Mouse (Mus musculus) neutrophil, adult 65 days (primary cell): ENCODE data around the gene Rgs19. TPM values are rescaled to one million over a fixed set of nuclear protein-coding genes. Genes with fewer than 3 reads are reported as not detected.

Experiments used
- total RNA-seq: library from RNA; stranded (reverse); gene quantifications from 2 replicates; pipeline ENCODE4 v1.2.4, GENCODE M21; 2023

Rgs19 gene
- 245 and 280 TPM in 2 replicates for total RNA-seq

DNA sequence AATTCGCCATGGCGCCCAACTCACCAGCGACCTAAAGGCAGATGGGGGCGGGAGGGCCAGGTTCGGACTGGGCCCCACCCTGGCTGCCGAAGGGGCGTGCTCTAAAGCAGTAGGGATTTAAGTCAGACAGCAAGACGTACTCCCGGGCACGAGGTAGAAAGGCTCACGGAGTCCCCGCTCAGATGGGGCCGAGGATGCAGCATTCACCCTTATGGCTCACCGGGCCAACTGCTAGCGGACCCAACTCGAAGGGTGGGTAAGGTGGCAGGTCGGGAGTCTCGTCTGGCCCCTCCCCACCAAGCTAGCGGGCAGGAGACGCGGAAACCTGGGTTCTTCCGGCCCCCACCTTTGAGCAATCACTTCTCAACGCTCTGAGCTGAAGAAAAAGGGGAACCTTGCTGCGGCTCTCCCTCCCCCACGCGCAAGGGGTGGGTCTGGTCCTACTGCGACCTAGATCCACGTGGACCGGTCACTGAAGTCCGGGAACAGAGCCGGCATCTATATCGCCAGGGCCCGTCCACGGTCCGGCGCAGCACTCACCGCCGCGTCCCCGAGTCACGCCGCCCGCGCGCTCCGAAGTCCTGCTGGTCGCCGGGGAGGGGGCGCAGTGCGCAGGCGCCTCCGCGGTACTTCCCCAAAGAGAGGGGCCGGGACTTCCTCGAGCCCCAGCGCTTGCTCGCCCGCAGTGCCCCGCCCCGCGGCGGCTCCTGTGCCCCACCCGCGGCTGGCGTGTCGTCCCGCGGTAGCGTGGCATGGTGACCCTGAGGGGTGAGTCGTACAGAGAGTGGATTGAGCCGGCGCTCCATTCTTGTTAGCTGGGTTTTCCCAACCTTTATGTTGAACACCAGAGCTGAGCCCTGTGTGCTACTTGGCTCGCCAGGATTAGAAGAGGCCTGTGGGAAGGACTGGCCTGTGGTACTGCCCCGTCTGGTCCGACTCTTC lies at the start of gene Rgs19:
TSS of gene Rgs19 (minus strand) at position 639 of the 942 bp plus-strand sequence.

DNA sequence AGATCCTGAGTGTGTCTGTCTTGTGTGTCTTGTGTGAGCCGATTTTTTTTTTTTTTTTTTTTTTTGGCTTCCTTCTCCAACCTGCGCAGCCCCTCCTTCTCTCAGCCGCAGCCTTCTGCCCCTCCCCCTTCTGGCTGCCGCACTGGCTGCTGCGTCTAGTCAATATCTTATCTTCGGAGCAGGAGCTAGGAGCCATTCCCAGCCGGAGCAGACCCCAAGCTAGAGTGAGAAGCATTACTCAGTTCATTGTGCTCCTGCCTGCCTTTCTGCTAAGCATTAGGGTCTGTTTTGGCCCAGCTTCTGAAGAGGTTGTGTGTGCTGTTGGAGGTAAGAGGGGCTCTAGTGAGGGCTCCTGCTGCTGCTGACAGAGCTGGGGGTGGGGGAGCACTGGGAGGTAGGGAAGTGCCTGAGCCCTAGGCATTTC lies 21.1 kb upstream of the Rgs19 start, which contains the start of gene Oprl1:
TSS of gene Oprl1 (plus strand) at position 114 of the 424 bp plus-strand sequence.

DNA sequence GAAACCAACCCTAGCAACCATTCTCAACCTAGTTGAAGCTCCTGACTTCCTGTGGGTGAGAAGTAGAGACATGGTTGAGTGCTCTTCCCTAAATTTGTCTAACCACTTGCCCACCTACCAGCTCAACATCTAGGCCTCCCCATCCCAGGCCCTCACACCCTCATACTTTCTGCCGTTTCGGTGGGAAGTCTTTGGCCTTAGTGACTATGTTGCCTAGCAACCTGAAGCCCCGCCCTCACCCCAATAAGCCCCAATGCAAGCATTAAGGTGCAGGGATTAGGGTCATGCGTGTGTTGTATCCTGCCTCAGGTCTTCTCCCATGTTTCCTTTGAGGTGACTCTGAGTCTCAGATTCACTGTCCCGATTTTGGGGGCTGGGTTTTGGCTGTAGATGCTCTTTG lies 4.5 kb upstream of the Rgs19 start, which contains the start of gene Lkaaear1:
TSS of gene Lkaaear1 (minus strand) at position 202 of the 400 bp plus-strand sequence.

DNA sequence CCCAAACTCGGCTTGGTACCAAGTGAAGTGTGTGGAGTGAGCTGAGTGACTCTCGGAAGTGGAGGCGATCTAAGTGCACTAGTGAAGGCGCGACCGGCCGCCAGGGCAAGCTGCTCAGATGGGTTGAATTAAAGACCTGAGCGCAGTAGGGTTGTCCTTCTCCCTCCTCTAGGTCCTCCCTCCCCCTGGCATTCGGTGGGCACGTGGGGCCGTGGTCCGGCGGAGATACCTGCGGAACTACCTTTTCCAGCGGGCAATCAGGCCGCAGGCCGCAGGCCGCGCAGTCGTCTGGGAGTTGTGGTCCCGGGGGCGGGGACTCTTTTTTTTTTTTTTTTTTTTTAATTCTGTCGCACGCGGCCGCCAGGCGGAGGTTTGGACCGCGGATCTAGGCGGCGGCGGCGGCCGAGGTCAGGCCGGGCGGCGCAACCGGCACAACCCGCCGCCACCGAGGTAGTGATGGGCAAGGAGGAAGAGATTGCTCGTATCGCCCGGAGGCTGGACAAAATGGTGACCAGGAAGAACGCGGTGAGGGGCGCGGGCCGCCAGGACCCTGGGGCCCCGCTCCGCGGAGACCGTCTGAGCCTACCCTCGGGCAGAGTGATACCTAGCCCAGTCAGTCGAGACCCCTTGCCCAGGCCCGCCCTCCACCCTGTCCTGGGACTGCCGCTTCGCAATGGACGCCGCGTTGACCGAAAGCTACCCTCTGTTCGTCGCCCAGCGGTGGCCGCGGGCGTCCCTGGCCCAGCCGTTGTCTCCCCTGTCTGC lies 13.6 kb downstream of the Rgs19 start, which contains the start of gene Tcea2:
TSS of gene Tcea2 (plus strand) at position 360 of the 765 bp plus-strand sequence.

DNA sequence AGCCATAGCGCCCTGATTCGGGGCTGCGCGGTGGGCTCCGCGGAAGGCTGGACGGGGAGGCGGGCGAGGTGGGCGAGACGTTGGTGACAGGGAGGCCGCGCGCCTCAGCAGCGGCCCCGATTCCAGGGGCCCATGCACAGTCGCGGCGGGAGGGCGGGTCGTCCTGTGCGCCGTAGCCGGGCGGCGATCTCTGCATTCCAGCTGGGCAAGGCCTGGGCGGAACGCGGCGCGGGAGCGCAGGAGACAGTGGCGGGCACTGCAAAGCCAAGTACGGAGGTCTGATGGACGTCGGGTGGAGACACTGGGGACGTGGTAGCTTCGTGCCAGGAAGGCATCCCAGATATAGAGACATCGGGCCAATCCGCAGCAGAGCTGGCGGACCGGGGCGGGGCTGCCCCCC lies 22.5 kb downstream of the Rgs19 start, which contains the start of gene Sox18:
TSS of gene Sox18 (minus strand) at position 315 of the 400 bp plus-strand sequence.

DNA sequence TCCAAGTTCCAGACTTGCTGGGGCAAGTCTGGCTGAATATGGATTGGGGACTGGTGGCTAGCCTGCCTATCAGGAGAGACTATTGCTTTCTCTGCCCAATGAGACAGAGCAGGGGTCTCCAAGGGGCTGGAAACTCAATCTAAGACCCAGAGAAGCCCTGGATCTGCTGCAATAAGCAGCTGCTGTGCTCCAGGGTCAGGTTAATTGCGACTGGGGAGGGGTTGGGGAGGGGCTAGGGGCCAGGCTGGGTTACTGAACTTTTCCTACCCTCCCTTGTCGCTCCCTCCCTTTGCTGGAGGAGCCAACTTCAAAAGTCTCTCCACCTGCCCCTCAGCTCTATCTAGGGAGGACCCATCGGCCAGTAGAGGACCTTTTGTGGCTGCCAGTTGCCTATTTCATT lies 37.0 kb downstream of the Rgs19 start, which contains the start of gene Gm29797:
TSS of gene Gm29797 (plus strand) at position 301 of the 400 bp plus-strand sequence.

Other genes with a start within 250 kb of the Rgs19 start
- gene Zbtb46, start 234.6 kb downstream of the Rgs19 start, total RNA-seq: 0.22 and 0.48 TPM in 2 replicates
- gene Abhd16b, start 200.8 kb downstream of the Rgs19 start, total RNA-seq: not detected in 2 replicates
- gene Tpd52l2, start 196.8 kb downstream of the Rgs19 start, total RNA-seq: 64.4 and 94.3 TPM in 2 replicates
- 132 and 159 TPM in 2 replicates for gene Dnajc5, start 173.5 kb downstream of the Rgs19 start, total RNA-seq
- gene Uckl1, start 109.1 kb downstream of the Rgs19 start, total RNA-seq: 77.5 and 81.8 TPM in 2 replicates
- gene Prpf6, start 102.1 kb downstream of the Rgs19 start, total RNA-seq: 32.6 and 38.4 TPM in 2 replicates
- gene Zfp512b, start 101.2 kb downstream of the Rgs19 start, total RNA-seq: 9.1 and 14.6 TPM in 2 replicates
- gene Samd10, start 94.8 kb downstream of the Rgs19 start, total RNA-seq: 7.9 and 9.4 TPM in 2 replicates
- gene Gm29797, start 36.9 kb downstream of the Rgs19 start, total RNA-seq: not detected in 2 replicates
- 0.25 TPM in 1 of 2 replicates, not detected in the other for gene Sox18, start 22.3 kb downstream of the Rgs19 start, total RNA-seq
- 7.5 and 10.1 TPM in 2 replicates for gene Tcea2, start 13.7 kb downstream of the Rgs19 start, total RNA-seq
- gene Lkaaear1, start 4.5 kb upstream of the Rgs19 start, total RNA-seq: not detected in 2 replicates
- gene Oprl1, start 21.0 kb upstream of the Rgs19 start, total RNA-seq: 0.51 and 0.57 TPM in 2 replicates
- not detected in 2 replicates for gene Myt1, start 69.4 kb upstream of the Rgs19 start, total RNA-seq
- 21.4 and 26.6 TPM in 2 replicates for gene Pcmtd2, start 143.9 kb upstream of the Rgs19 start, total RNA-seq
- 5.0 and 8.1 TPM in 2 replicates for gene Polr3k, start 170.4 kb upstream of the Rgs19 start, total RNA-seq